Mouse (Mus musculus): ENCODE measurements at regions not wholly inside any gene's neighbourhood (a gene's known extent, or its start where the extent isn't known, plus 50 kb on each side); places are given as distances from the start of the nearest gene placed in this dataset.

DNA sequence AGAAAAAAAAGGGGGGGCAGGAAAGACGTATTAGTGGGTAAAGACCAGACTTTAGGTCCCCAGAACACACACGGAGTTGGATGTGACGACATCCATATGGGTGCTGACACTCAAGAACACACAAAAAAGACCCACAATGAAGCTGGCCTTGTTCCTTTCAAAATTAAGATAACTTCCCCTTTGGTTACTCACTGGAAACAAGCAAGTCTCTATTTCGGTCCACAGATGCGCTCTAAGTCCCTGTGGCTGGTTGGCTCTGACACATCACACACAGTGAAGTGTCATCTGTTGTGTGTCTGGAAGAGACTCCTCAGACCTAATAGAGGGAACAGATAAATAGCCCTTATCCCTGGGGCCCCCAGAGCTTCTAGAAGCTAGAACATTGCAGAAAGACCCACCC lies 79.8 kb downstream of the Ets2 start:
- H3K4me1 ChIP-seq (ENCODE audit: control insufficient read depth, low read depth, low read length) = no peaks in the 10 kb centered on the region
- WGBS (ENCODE audit: insufficient replicate concordance) = 54% methylated on average over 5 of the region's 5 CpGs
- H3K9me3 ChIP-seq (replicated peaks; ENCODE audit: control insufficient read depth, low read length) = no peaks in the 10 kb centered on the region
- H3K4me2 ChIP-seq (ENCODE audit: low read depth, low read length) = no peak overlapping the region
- no peaks in the 10 kb centered on the region for H3K36me3 ChIP-seq (ENCODE audit: control insufficient read depth, insufficient read depth)
- H3K27me3 ChIP-seq (ENCODE audit: control insufficient read depth, insufficient read depth, low read depth, low read length) = no peaks in the 10 kb centered on the region
- ATAC-seq (ENCODE audit: low read depth) = no peak
- no peak overlapping the region for H3K27ac ChIP-seq (ENCODE audit: low read length)
- no peak overlapping the region for H3K9ac ChIP-seq (ENCODE audit: low read depth, low read length)
- no peak overlapping the region for H3K4me3 ChIP-seq (ENCODE audit: low read depth, low read length)

DNA sequence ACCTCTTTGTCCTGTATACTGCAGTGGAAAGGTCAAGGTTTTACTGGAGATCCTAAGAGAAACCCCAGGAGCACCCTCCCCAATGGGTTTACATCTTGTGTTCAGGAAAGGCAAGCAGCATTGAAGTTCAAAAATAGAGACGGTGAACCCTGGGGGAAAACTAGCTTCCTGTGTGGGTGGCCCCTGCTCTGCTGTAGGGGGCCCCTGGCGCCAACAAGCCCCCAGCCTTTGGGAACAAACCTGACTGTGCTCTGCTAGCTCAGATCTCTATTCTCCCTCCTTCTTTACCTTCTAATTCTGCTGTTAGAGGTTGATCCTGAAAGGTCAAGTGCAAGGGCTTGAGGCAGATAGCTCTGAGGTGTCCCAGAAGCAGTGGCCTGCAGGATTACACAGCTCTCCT lies 78.6 kb downstream of the Ets2 start:
- WGBS (ENCODE audit: insufficient replicate concordance) = 17% methylated on average over 2 of the region's 2 CpGs
- no peak for ATAC-seq (ENCODE audit: low read depth)
- Histone ChIP-seq H3K9me3 (replicated peaks; ENCODE audit: control insufficient read depth, low read length) (no peaks in the 10 kb centered on the region), H3K36me3 (ENCODE audit: control insufficient read depth, insufficient read depth) (no peaks in the 10 kb centered on the region), H3K27ac (ENCODE audit: low read length) (no peak overlapping the region), H3K4me3 (ENCODE audit: low read depth, low read length) (no peak overlapping the region), H3K9ac (ENCODE audit: low read depth, low read length) (no peak overlapping the region), H3K27me3 (ENCODE audit: control insufficient read depth, insufficient read depth, low read depth, low read length) (no peaks in the 10 kb centered on the region), H3K4me2 (ENCODE audit: low read depth, low read length) (no peak overlapping the region), H3K4me1 (ENCODE audit: control insufficient read depth, low read depth, low read length) (no peaks in the 10 kb centered on the region)

DNA sequence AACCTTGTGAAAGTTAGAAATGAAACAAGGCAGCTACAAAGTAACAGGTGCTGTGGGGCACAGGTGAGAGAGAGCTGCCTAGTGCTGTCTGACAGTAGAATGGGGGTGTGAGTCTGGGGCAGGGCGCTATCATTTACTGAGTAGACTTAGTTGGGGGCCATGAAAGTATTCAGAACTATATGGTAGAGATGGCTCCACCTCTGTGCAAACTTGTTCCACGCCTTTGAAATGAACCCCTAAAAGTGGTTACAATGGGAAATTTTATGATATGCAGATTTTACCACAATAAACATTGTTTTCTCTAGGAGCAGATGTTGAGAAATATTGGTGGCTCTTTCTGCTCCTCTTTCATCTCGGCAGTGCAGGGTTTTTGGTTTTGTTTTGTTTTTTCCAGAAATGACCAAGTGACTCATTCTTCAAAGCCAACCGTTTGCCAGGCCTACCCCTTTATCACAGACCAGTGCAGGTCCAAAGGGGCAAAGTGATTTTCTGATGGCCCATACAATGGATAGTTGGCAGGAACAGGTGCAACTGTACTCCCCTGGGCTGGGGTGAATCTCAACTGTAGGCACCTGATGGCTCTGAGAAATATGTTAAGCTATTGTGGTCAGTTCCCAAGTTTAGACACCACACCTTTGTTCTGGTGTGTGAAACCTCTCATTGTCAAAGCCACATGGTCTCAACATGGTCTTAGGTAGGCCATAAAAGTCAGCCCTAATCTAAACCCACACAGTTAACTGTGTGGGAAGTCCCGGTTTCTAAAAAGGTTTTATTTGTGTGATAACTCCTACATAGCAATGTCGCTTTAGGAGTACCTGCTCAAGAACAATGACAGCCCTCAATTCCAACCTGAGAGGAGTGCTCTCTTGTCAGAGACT lies 77.2 kb downstream of the Ets2 start:
- 56% methylated on average over 6 of the region's 6 CpGs for WGBS (ENCODE audit: insufficient replicate concordance)

DNA sequence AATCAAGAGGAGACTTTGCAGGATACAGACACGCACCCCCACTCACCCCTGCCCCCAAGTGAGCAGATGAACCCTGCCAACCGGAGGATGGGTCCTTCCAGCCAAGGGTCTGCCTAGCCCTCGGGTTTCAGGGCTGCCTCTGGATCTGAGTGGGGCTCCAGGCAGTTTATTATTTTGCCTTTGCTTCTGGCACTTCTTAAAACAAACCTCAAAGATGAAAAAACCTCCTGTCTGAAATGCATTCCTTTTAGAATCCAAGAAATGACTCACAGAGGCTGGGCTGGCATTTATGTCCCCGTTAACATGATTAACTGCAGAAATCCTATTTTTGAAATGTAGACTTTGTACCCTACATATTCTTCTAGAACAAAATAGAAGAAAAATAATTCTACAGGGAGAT lies 76.3 kb downstream of the Ets2 start:
- H3K4me2 ChIP-seq (ENCODE audit: low read depth, low read length) = no peak overlapping the region
- no peak overlapping the region for H3K9ac ChIP-seq (ENCODE audit: low read depth, low read length)
- H3K27ac ChIP-seq (ENCODE audit: low read length) = no peak overlapping the region
- ATAC-seq (ENCODE audit: low read depth) = no peak
- H3K9me3 ChIP-seq (replicated peaks; ENCODE audit: control insufficient read depth, low read length) = no peaks in the 10 kb centered on the region
- no peaks in the 10 kb centered on the region for H3K27me3 ChIP-seq (ENCODE audit: control insufficient read depth, insufficient read depth, low read depth, low read length)
- no peaks in the 10 kb centered on the region for H3K36me3 ChIP-seq (ENCODE audit: control insufficient read depth, insufficient read depth)
- 51% methylated on average over 4 of the region's 4 CpGs for WGBS (ENCODE audit: insufficient replicate concordance)
- no peak overlapping the region for H3K4me3 ChIP-seq (ENCODE audit: low read depth, low read length)
- H3K4me1 ChIP-seq (ENCODE audit: control insufficient read depth, low read depth, low read length) = no peaks in the 10 kb centered on the region

More for the DNA sequence above, 77.2 kb downstream of the Ets2 start:
- no peak overlapping the region for H3K27ac ChIP-seq (ENCODE audit: low read length)
- H3K4me2 ChIP-seq (ENCODE audit: low read depth, low read length) = no peak overlapping the region
- H3K4me3 ChIP-seq (ENCODE audit: low read depth, low read length) = no peak overlapping the region
- no peaks in the 10 kb centered on the region for H3K9me3 ChIP-seq (replicated peaks; ENCODE audit: control insufficient read depth, low read length)
- no peaks in the 10 kb centered on the region for H3K27me3 ChIP-seq (ENCODE audit: control insufficient read depth, insufficient read depth, low read depth, low read length)
- H3K9ac ChIP-seq (ENCODE audit: low read depth, low read length) = no peak overlapping the region
- H3K36me3 ChIP-seq (ENCODE audit: control insufficient read depth, insufficient read depth) = no peaks in the 10 kb centered on the region
- ATAC-seq (ENCODE audit: low read depth) = no peak
- no peaks in the 10 kb centered on the region for H3K4me1 ChIP-seq (ENCODE audit: control insufficient read depth, low read depth, low read length)

DNA sequence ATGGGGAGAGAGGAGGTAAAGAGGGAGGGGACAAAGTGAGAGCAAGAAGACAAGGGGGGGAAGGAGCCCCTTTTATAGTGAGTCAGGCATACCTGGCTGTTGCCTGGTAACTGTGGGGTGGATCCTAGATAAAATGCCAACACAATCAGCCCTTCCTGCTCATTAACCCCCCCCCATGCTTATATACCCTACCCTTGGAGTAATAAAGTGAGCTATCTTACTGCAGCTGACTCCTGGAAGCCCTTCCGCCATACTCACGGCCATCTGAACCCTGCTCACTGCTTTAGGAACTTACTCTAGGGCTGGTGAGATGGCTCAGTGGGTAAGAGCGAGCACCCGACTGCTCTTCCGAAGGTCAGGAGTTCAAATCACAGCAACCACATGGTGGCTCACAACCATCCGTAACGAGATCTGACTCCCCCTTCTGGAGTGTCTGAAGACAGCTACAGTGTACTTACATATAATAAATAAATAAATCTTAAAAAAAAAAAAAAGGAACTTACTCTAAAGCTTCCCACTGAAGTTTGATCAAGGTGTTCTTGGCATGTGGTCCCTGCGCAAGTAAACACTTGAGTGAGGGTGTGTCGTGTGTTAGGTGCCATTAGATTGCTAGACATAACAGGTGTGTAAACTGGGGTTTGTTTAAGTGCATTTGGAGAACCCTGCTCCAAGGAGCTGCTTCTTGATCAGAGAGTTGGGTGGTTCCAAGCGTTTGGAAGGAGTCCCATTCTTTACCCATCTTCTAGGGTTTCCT lies 74.9 kb downstream of the Ets2 start:
- H3K9ac ChIP-seq (ENCODE audit: low read depth, low read length) = no peak overlapping the region
- WGBS (ENCODE audit: insufficient replicate concordance) = 63% methylated on average over 10 of the region's 10 CpGs
- no peak for ATAC-seq (ENCODE audit: low read depth)

DNA sequence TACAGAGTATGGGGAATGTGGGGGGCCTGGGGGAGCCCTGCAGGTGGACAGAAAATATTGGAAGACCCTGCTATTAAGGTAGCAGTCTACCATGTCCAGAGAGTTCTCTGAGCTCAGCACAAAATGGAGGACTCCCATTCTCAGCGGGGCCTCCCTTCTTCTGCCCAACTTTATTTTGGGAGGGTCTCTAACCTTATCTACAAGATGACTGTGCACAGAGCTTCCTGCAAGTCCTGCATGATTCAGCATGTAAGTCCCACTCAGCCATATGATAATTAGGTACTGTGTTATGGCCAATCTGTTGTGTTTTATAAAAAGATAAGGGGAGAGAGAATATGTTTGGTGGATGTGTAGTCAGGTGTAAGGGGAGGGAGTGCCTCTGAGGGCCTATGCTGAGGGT lies 74.1 kb downstream of the Ets2 start:
- Histone ChIP-seq H3K9ac (ENCODE audit: low read depth, low read length) (no peak overlapping the region), H3K4me2 (ENCODE audit: low read depth, low read length) (no peak overlapping the region), H3K4me1 (ENCODE audit: control insufficient read depth, low read depth, low read length) (no peaks in the 10 kb centered on the region), H3K27me3 (ENCODE audit: control insufficient read depth, insufficient read depth, low read depth, low read length) (no peaks in the 10 kb centered on the region), H3K27ac (ENCODE audit: low read length) (no peak overlapping the region), H3K36me3 (ENCODE audit: control insufficient read depth, insufficient read depth) (no peaks in the 10 kb centered on the region), H3K4me3 (ENCODE audit: low read depth, low read length) (no peak overlapping the region), H3K9me3 (replicated peaks; ENCODE audit: control insufficient read depth, low read length) (no peaks in the 10 kb centered on the region)
- ATAC-seq (ENCODE audit: low read depth) = no peak
- WGBS (ENCODE audit: insufficient replicate concordance) = 5% methylated on average over 1 of the region's 1 CpGs

More for the DNA sequence above, 74.9 kb downstream of the Ets2 start:
- no peaks in the 10 kb centered on the region for H3K36me3 ChIP-seq (ENCODE audit: control insufficient read depth, insufficient read depth)
- no peak overlapping the region for H3K4me3 ChIP-seq (ENCODE audit: low read depth, low read length)
- H3K27me3 ChIP-seq (ENCODE audit: control insufficient read depth, insufficient read depth, low read depth, low read length) = no peaks in the 10 kb centered on the region
- H3K9me3 ChIP-seq (replicated peaks; ENCODE audit: control insufficient read depth, low read length) = no peaks in the 10 kb centered on the region
- no peaks in the 10 kb centered on the region for H3K4me1 ChIP-seq (ENCODE audit: control insufficient read depth, low read depth, low read length)
- H3K27ac ChIP-seq (ENCODE audit: low read length) = no peak overlapping the region
- no peak overlapping the region for H3K4me2 ChIP-seq (ENCODE audit: low read depth, low read length)

DNA sequence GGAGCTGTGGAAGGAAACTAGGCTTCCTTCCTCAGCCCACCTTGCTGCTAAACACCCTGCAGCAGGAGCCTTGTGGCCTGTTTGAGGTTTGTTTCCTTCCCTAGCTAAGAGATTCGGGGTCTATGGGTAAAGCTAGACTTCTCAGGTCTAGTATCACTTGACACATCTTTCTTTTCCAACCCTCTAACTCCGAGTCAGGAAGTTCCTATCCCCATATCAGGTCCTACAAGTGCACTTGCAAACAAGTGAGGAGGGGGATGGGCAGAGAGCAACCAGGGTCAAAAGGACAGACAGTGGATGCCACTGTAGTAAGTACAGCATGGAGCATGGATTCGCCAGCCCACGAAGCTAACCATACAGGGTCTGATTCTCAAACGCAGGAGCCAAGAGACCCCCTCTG lies 73.5 kb downstream of the Ets2 start:
- Histone ChIP-seq H3K9me3 (replicated peaks; ENCODE audit: control insufficient read depth, low read length) (no peaks in the 10 kb centered on the region), H3K36me3 (ENCODE audit: control insufficient read depth, insufficient read depth) (no peaks in the 10 kb centered on the region), H3K4me2 (ENCODE audit: low read depth, low read length) (no peak overlapping the region), H3K27me3 (ENCODE audit: control insufficient read depth, insufficient read depth, low read depth, low read length) (no peaks in the 10 kb centered on the region), H3K4me1 (ENCODE audit: control insufficient read depth, low read depth, low read length) (no peaks in the 10 kb centered on the region; the same call in 1 of the 2 replicates), H3K4me3 (ENCODE audit: low read depth, low read length) (no peak overlapping the region), H3K27ac (ENCODE audit: low read length) (no peak overlapping the region), H3K9ac (ENCODE audit: low read depth, low read length) (no peak overlapping the region)
- 53% methylated on average over 5 of the region's 5 CpGs for WGBS (ENCODE audit: insufficient replicate concordance)
- no peak for ATAC-seq (ENCODE audit: low read depth)

DNA sequence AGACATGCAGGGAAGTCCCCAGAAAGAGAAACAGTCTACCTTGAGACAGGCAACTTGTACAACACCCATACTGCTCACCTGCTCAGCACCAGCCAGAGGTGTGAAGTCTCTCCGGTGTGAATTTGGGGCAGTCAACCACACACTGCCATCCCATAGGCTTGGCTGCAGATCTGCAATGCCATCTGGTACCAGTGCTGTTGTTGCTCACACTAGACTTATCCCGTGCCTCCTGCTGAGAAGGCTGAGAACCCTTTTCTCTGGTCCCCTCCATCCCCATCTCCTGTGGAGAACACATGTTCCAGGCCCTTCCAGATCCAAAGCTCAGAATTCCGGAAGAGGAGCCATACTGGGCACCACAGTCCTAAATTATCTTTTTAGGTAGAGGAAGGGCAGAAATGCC lies 71.3 kb downstream of the Ets2 start:
- Histone ChIP-seq H3K9me3 (replicated peaks; ENCODE audit: control insufficient read depth, low read length) (no peaks in the 10 kb centered on the region), H3K4me3 (ENCODE audit: low read depth, low read length) (no peak overlapping the region), H3K27ac (ENCODE audit: low read length) (no peak overlapping the region), H3K4me2 (ENCODE audit: low read depth, low read length) (no peak overlapping the region), H3K4me1 (ENCODE audit: control insufficient read depth, low read depth, low read length) (no peaks in the 10 kb centered on the region; the same call in none of the 2 replicates), H3K36me3 (ENCODE audit: control insufficient read depth, insufficient read depth) (no peaks in the 10 kb centered on the region), H3K27me3 (ENCODE audit: control insufficient read depth, insufficient read depth, low read depth, low read length) (no peaks in the 10 kb centered on the region), H3K9ac (ENCODE audit: low read depth, low read length) (no peak overlapping the region)
- 66% methylated on average over 3 of the region's 3 CpGs for WGBS (ENCODE audit: insufficient replicate concordance)
- no peak for ATAC-seq (ENCODE audit: low read depth)

All from liver, embryonic 16.5 days (tissue).